Mouse (Mus musculus) lung, postnatal 4 days (tissue): ENCODE results near the gene Rai1.

Source experiments
- DNase-seq, 2 experiments: peaks; one replicate each; pipeline ENCODE4 v3.0.0; 2021

Rai1 gene

GRCm38 (mm10) chr11:60132061-60132460 is 27.2 kb downstream of the Rai1 start:
- no peak for DNase-seq

DNA sequence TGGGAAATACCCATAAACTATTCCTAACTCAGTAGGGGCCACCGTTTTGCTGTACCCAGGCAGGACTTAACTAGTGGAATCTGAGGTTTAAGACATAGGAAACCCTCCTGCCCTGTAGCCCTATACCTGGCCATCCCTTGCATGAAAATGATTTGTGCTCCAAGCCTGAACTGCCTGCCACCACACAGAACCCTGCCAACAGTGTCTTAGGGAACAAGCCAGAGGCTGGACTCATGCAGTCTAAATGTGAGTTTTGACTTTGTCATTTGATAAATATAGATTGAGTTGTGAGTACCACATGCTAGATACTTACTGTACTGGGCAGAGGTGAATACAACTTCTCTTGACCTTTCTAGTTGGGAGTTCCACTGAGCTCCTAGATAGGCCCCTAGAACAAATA is 31.7 kb downstream of the Rai1 start:
- no peak for DNase-seq

DNA sequence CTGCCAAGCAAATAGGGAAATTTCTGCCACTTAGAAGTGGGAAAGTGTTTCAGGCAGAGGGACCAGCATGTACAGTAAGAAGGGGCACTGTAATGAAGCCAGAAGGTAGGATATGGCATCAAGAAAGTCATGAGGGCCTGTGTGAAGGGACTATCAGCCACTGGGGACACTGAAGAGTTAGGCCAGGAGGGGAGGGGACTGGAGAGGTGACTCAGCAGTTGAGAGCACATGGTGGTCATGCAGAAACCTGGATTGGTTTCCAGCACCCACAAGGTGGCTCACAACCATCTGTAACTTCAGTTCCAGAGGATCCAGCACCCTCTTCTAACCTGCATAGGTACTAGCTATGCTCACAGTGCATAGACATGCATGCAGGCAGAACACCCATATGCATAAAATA is 32.4 kb downstream of the Rai1 start:
- DNase-seq: no peak

DNA sequence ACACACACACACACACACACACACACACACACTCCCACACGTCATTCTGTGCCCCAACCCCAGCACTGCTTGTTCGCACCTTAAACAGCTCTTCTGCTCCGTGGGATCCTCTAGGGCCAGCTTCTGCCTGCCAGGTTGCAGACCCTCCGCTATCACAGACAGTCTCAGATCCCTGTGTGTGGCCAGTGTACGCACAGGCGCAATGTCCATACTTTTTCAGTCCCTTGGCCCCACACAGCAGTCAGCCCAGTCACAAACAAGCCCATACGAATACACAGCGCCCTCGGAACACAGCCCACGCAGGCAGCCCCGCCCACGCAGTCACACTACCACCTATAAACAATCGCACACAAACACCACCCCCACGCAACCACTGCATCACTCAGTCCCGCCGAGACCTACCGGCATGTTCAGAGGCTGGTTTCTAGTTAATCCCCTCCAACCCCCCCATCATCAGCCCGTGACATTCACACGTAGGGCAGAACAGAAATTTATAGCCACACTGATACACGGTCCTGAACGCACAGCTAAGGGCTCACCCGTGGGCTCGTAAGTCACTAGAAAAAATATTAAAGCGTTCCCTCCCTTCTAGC is 34.4 kb downstream of the Rai1 start:
- peak; percentile 31 to 33 for DNase-seq

DNA sequence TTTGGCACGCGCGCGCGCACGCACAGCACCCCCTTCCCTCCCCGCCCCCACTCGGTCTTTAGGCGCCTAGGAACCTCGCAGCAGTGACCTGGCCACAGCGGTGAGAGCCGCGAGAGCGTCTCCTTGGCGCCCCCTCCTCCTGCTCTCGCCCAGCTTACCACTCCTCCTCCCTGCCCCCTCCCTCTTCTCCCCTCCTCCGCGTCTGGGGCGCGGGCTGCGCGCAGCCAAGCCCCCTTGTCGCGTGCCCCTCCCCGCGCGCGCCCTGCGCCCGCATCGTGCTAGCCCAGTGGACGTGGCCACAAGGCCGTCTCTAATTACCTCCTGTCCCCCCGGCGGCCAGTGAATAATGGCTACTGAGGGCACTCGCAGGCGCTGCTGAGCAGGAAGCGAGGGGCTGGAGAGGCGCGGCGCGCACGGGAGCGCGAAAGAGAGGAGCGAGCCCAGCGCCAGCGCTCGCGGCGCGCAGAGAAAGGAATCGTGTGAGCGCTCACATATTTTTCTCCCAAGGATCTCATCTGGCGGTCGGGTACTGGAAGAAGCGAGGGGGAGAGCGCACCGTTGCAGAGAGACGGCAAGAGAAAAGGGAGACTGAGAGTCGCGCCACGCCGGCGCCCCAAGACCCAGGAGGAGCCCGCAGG is 35.0 kb downstream of the Rai1 start:
- DNase-seq: peak; percentile 72 to 79

DNA sequence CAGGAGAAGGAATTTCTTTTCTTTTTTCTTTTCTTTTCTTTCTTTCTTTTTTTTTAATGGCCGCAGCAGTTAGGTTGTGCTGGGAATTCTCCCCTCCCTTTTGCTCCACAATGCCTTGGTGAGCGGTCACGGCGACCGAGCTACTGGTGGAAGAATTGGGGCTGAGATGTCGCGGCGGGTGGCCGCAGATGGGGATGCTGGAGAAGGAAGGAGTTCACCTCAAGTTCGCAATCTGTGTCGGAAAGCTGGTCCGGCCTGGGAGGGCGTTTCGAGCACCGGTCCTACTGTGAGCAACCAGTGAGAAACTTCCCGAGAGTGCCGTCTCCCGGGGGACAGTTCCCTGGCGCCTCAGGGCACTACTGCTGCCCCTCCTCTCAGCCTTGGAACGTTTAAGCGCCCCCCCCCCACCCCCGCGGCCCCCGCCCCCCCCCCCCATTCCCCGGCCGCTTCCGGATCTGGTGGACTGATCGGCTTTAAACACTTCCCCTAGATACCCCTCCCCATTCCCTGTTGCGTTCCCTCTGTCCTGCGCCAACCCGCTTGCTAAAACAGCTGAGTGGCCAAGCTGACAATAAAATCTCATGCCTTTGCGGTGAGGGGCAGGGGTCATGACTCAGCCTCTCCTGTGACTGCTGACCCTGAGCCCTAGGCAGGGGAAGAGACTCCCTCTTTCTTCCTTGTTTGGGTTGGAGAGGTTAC is 35.9 kb downstream of the Rai1 start:
- peak in 1 of 2 experiments; percentile 21 for DNase-seq

DNA sequence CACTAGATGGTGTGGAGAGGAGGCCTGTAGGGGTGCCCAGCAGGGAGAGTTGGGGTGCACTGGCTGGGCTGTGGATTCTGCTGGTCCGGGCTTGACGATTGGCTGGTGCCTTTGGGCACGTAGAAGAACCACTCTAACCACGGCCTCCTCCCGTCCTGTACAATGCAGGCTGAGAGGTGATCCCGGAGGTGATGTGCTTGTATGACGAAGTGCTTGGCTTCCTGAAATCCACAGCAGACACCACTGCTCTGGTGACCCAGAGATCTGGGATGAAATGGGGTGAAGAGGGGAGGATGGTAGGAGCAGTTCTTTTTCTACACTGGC is 36.4 kb downstream of the Rai1 start:
- DNase-seq: no peak

GRCm38 (mm10) chr11:60143086-60143485 is 38.3 kb downstream of the Rai1 start:
- DNase-seq: no peak

DNA sequence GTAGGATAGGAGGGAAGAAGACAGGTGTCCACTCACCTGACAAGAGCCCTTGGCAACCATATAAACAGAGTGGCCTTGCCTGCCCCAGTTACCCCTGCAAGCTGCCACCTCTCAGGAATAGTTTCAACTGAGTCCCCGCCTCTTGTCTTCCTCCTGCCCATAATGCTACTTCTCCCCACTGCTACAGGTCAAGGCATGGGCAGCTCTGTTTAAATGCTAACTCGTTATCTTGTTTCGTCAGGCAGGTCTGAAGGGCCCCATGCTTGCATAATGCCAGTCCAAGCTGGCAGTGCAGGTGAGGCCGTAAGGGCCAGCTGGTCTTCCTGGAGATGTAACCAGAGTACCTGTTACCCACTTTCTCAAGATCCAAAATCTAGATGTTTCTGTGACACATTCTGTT is 41.4 kb downstream of the Rai1 start:
- peak; percentile 39 to 70 for DNase-seq

DNA sequence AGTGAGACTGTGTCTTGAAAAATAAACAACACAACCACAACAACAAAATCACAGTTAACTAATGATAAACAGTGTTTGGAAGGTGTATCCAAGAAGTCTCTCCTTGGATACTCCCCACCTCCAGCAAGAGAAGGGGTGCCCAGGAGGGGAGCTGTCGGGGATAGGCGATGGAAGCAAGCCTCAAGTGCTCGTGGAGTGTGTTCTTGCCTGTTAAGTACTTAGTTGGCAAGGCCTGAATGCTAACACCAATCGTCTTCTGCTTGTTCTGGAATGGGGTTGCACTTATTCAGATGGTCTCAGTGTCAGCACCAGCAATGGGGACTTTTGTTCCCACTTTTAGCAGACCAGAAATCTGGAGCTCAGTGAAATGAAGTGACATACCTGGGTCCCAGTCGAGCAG is 43.8 kb downstream of the Rai1 start:
- peak in 1 of 2 experiments; percentile 40 for DNase-seq

GRCm38 (mm10) chr11:60149086-60149485 is 44.3 kb downstream of the Rai1 start:
- no peak for DNase-seq

DNA sequence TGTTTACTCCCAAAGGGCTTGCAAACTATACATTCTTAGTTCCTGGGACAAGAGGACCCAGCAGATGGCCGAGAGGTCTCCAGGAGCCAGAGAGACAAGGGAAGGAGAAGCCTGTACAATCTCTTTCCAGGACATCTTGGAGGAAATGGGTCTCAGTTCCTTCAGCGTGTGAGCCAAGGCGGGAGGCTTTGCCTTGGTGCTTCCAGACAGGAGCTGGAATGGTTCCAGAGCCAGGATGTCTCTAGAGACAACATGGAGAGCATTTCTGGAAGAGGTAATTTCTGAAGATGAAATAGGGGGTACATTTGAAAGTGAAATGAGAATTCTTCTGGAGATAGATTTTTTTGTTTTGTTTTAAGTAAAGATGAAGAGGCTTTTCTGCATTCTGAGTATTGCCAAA is 45.9 kb downstream of the Rai1 start:
- DNase-seq: no peak

DNA sequence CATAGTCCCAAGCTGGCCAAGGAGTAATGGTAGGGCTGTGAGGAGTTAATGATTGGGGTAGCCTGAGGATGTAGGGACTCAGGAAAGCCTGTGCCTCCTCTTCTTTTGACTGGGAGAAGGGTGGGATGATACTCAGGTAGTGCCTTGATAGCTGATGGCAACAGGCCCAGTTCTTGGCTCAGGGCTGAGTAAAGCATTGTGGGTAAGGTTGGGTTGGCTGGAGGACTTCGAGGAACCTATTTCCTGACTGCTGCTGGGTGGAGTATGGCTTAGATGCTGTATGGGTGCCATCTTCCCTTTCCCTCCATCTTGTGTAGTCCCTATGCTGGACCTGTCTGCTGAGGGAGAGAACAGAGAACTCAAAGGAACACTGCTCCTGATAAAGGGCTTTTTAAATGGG is 47.5 kb downstream of the Rai1 start:
- no peak for DNase-seq

GRCm38 (mm10) chr11:60153936-60154335 is 49.1 kb downstream of the Rai1 start:
- DNase-seq: no peak

DNA sequence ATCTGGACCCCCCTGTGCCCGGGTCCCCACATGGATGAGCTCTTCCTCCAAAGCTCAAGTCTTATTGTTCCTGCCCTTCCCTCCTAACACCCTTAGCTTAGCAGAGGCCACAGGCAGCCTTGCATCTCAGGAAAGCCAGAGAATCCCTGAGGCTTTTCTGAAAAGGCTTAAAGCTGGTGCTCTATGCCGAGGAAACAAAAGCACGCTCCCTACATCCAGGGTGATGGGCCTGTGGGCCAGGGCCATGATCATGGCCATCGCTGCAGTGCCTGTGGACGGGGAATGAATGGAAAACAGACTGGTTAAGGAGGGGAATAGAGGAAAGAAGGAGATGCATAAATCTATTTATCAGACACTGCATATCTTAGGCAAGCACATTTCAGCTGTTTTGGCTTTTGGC is 50.9 kb downstream of the Rai1 start:
- DNase-seq: no peak

- no peak for DNase-seq
These were observed 53.5 kb downstream of the Rai1 start for GRCm38 (mm10) chr11:60158271-60158670.

- no peak for DNase-seq
These were observed 55.1 kb downstream of the Rai1 start for GRCm38 (mm10) chr11:60159955-60160354.

- DNase-seq: peak in 1 of 2 experiments; percentile 51
These were observed 55.8 kb downstream of the Rai1 start for GRCm38 (mm10) chr11:60160454-60161114.

DNA sequence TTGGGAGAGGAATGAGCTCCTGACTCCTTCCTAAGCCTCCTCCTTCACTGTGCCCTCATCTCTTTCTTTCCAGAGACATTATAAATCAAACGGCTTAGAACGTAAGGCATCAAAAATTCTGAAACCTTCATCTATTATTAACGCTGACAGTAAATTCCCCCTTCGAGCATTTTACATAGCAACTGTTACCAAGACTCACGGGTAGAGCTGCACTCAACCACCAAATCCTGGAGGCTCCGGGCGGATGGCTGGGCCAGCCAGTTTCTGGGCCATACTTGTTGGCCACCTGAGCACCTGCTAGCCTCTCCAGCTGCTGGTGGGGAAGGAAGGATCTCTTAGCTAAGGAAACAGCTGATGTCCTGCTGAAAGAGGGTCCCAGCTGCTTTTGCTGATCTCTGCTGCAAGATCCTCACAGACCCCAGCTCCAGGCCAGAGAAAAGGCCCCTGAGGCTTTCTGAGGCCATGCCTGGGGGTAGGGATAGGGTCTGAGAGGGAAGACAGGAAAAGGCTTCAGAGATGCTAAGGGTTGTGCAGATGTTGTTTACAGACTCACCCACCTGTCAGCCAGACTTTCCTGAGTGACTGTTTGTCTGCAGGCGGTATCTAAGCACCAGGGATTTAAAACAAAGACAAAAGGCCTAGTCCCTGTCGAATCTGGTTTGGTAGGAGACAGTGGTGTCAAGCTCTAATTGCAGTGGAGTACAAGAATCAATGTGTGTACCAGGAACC is 56.5 kb downstream of the Rai1 start:
- DNase-seq: no peak

GRCm38 (mm10) chr11:60162547-60162946 is 57.7 kb downstream of the Rai1 start:
- no peak for DNase-seq

GRCm38 (mm10) chr11:60163362-60163761 is 58.5 kb downstream of the Rai1 start:
- no peak for DNase-seq

GRCm38 (mm10) chr11:60164450-60164849 is 59.6 kb downstream of the Rai1 start:
- DNase-seq: peak in 1 of 2 experiments; percentile 33

GRCm38 (mm10) chr11:60165076-60165475 is 60.3 kb downstream of the Rai1 start:
- DNase-seq: peak; percentile 46 to 81
